ENCODE assay signal across 20 mouse cellular contexts in genomic region chr3:98242051-98242450, GRCm38 (mm10). TPM values are rescaled to one million over a fixed set of nuclear protein-coding genes. Genes with fewer than 3 reads are reported as not detected.
"Had no signal": no experiment of that assay in that cellular context is flagged by ENCODE, and none has a peak within 500 bp of the region (broad histone marks: within the 10 kb centered on the region; RNA-seq: fewer than 3 reads in every experiment).

No protein-coding gene starts in this region.

- H3K27me3 ChIP-seq: limb, embryonic 13.5 days; midbrain, embryonic 12.5 days; neural tube, embryonic 15.5 days had no signal

- H3K4me2 ChIP-seq: limb, embryonic 13.5 days; lung, embryonic 14.5 days; midbrain, embryonic 12.5 days; neural tube, embryonic 15.5 days had no signal

- H3K9ac ChIP-seq: limb, embryonic 13.5 days; liver, embryonic 14.5 days; lung, embryonic 14.5 days; midbrain, embryonic 12.5 days; neural tube, embryonic 15.5 days had no signal

- H3K9me3 ChIP-seq: limb, embryonic 13.5 days; midbrain, embryonic 12.5 days; neural tube, embryonic 15.5 days had no signal

- DNase-seq: kidney, adult 11 months; kidney, postnatal 36 days; left cerebral cortex, postnatal 4 days; lung, embryonic 14.5 days; right cerebral cortex, postnatal 4 days; spleen, adult 18-20 months; thymus, adult 2 months; thymus, postnatal 25 days had no signal

- H3K27ac ChIP-seq: limb, embryonic 13.5 days; liver, embryonic 14.5 days; midbrain, embryonic 12.5 days; neural tube, embryonic 15.5 days had no signal

- H3K36me3 ChIP-seq: limb, embryonic 13.5 days; midbrain, embryonic 12.5 days; neural tube, embryonic 15.5 days had no signal

- H3K4me1 ChIP-seq: neural tube, embryonic 15.5 days had no signal

- H3K4me3 ChIP-seq: limb, embryonic 13.5 days; midbrain, embryonic 12.5 days; myocyte; neural tube, embryonic 15.5 days had no signal

RNA-seq across cellular contexts. Expression of gene Reg4, which starts 20.1 kb away (rescaled TPM):
- total RNA-seq: layer of hippocampus, adult 18-20 months; layer of hippocampus, postnatal 14 days; left cerebral cortex, adult 18-20 months; left cerebral cortex, postnatal 10 days; left cerebral cortex, postnatal 4 days had no signal
- polyA plus RNA-seq: limb, embryonic 13.5 days; liver, embryonic 14.5 days; lung, embryonic 14.5 days; midbrain, embryonic 12.5 days; myocyte; neural tube, embryonic 11.5 days; neural tube, embryonic 15.5 days; stomach, embryonic 14.5 days; urinary bladder, adult 2 months had no signal

RNA-seq across cellular contexts. Expression of gene Hmgcs2, which starts 38.2 kb away (rescaled TPM):
- polyA plus RNA-seq: myocyte had no signal
